Mouse (Mus musculus) lung, postnatal 10 days (tissue): ENCODE measurements around the gene Lexm.
A peak's percentile ranks its signal among the peaks of the same experiment; 100 is the strongest.

Source experiments
- DNase-seq: peaks from one replicate; pipeline ENCODE4 v3.0.0; 2021

Lexm gene

DNA sequence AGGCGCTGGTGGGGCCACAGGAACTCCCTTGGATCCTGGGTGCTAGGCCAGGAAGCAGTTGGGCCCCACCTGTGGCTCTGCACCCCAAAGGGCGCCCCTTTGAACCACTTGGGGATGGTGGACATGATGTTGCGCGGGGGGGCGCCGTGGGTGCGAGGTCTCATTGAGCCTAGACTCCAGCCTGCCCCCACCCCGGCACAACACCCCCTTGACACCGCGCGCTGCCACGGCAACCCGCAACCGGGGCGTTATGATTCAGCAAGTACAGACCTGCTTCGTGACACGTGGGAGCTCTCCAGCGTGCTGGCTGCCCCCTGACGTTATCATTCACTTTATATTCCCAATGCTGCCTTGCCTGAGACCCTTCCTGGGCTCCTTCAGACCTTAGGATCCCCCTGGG, at the start of gene Lexm:
Gene Lexm, minus strand, starts transcription at position 186 of the 400 bp plus-strand sequence.
- DNase-seq: no peak

DNA sequence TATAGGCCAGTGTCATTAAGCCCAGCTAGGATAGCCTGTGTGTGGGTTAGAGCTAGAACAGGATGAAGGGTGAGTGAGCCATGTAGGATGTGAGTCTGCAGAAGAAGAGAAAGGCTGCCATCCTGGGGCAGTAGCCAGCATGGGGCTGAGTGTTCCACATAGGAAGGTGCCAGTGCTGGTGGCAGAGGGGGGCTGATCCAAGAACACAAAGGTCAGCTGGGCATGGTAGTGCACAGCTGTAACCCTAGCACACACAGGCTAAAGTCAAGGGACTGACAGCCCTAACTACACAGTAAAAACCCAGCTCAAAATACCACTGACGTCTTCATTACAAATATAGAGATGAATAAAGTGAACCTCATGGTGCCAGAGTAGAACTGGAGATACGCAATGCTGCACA, 49.5 kb upstream of the Lexm start:
- DNase-seq: no peak

DNA sequence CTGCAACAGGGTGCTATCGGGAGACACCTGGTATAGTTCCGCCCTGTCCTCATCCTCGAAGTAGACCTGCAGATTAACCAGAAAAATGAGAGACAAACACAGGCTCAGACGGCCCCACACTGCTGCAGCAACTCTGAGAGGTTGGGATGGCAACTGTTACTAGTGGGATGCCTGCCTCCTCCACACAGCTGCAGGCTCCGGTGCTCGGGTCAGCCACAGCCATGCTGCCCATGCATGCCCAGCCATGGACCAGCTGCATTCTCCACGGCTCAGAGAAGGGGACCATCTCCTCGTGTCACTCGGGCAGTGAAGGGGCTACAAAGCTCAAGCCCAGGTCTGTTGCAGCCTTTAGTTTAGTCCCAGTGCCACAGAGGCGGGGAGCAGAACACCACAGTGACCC, 48.6 kb upstream of the Lexm start:
- no peak for DNase-seq

DNA sequence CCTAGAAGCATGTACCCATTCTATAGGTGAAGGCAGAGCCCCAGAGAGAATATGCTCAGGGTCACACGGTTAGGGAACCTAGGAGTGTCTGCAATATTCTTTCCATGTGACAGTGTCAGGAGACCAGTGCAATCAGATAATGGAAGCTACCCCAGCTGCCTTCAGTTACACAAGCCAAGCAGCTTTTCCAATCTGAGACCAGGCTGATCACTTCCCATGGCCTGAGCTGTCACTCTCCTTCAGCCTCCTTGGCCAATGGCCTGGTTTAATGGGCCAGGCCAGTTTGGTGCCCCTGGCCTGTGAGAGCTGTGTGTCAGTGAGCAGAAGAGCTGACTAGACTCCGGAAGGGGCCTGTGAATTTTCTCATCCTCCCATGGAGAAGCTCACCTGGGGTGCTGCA, 48.2 kb upstream of the Lexm start:
- DNase-seq: no peak

DNA sequence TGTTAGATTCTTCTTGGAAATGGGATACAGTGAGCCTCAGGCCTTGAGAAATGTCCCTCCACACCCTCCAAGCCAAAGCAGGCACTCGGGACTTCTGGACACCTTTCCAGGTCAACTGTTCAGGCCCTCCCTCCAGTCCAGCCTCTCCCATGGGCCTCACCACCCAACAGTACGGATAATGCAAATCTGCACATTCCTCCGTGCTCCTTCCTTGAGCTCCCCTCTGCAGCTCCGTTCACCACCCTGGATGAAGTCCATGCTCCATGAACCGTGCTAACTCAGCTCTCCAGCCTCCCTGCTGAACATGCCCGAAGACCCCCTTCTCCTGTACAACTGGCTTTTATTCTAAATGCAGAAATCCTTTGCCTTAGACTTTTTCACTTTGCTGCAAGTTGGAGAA, 47.7 kb upstream of the Lexm start:
- DNase-seq: no peak

DNA sequence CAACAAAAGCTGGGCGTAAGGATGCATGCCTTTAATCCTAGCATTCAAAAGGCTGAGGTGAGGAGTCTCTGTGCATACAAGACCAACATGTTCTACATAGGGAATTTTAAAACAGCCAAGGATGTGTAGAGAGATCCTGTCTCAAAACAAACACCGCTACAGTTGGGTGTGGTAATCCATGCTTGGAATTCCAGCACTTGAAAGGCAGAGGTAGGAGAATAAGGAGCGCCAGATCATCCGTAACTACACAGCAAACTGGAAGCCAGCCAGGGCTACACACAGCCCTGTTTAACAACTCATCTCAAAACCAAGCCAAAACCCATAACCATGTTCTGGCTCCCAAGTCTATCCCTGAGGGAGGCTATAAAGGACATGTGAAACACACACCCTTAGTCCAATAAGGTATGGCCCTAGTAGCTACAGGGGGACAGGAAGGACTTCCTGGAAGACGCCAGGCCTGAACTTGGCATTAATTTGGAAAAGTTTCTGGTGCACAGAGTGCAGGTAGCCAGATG, 47.0 kb upstream of the Lexm start:
- DNase-seq: no peak

DNA sequence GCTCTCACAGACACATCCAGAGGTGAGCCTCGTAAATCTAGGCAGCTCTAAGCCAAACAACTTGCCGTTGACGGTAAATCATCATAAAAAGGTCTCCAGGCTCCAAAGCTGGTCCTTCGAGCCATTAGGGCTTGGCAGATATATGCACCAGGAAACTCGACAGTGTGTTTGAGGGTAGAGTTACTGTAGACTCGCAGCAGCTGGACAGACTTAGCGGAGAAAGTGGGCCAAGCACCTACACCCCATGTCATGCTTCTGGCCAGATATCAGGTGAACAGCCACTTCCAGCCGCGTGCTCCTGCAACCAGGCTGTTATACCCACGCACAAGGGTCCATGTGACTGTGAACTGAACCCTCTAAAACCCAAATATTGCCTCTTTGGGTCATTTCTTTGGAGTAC, 38.6 kb upstream of the Lexm start:
- DNase-seq: no peak

DNA sequence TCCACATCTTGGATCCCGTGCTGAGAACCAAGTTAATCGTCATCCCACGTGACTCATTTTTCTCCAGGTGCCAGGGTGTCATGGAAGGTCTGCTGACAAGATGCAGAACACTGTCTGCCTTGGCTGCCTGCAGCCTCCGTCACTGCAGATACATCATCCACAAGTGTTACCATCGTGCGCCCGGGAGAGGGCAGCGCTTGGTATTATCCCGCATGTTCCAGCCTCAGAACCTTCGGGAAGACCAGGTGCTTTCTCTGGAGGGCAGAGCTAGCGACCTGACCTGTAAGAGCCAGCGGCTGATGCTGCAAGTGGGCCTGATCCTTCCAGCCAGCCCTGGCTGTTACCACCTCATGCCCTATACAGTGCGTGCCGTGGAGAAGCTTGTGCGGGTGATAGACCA, 36.0 kb upstream of the Lexm start:
- DNase-seq: no peak

DNA sequence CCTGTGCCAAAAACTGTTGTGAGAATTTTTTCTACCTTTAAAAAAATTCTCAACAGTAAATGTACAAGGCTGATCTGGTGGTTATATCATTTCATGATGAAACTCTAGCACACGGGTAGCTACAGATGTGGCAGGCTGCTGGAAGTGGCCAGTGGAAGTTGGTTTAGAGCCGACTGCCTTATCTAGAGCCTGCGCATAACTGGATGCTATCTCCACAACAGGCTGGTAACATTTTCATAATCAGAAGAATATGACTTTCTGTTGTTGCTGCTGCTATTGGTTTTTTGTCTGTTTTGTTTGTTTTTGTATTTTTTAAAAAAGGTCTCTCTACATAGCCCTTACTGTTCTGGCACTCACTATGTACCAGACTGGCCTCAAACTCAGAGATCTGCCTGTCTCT, 35.5 kb upstream of the Lexm start:
- DNase-seq: no peak

DNA sequence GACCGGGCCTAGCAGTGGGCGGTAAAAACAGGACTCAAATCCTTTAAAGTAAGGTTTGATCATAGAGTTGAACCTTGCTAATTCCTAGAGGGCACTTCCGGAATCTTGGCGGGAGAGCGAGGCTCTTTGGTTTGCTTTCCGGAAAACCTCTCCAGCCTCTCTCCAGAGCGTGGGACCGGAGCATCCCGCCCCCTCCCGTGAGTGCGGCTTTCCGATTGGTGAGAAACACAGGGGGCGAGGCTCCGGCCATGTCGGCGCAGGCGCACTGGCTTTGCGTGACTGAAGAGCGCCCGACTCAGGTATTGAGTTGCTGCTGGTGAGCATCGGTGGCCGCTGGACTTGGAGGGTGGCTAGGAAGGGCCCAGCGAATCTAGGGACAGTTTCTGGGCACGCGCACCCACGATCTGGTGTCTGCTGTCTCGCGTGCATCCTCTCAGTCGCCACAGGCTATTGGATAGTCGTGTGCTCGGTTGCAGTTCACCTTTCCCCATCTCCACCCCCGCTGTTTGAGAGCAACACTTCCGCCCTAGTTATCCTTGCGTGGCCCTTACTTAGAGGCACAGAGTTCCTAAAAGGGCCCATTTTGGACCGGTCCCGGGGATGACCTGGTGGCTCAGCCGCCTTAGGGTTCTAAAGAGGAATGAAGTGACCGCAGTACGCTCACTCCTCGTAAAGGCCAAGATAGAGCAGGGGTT, 33.9 kb upstream of the Lexm start, which contains the start of gene Pars2:
Gene Pars2, plus strand, starts transcription at position 237 of the 695 bp plus-strand sequence.
- DNase-seq: peak; percentile 98

DNA sequence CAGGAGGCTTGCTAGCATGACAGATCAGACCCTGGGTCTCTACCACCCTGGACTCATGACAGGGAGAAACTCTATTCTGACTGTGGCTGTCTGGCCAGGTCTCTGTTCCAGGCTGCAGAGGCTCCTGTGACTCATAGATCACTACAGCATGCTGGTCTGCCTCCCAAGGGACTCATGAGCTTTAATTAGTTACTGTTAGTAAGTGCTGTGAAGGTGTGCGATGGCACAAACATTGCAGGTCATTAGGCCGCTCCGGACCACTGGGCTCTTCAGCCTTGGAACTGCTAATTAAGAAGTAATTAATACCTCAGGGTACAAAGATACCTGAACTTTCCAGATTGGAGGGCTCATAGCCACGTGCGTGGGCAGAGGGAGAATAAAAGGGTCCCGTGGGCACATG, 30.1 kb upstream of the Lexm start:
- DNase-seq: no peak

DNA sequence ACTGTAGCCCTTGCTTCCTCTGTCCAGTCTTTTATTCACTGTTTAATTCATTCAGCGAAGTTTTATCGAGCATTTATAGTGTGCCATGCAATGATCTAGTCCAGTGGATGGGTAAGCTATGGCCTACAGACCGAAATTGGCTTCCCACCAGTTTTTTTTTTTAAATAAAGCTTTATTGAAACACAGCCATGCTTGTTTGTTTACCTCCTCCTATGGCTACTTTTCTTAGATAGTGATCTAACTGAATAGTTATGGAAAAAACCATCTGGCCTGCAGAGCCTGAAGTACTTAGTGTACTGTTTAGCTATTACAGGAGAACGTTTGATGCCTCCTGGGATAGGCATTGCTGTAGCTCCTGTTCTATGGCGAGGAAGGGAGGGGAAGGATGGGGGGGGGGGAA, 28.8 kb upstream of the Lexm start:
- no peak for DNase-seq

DNA sequence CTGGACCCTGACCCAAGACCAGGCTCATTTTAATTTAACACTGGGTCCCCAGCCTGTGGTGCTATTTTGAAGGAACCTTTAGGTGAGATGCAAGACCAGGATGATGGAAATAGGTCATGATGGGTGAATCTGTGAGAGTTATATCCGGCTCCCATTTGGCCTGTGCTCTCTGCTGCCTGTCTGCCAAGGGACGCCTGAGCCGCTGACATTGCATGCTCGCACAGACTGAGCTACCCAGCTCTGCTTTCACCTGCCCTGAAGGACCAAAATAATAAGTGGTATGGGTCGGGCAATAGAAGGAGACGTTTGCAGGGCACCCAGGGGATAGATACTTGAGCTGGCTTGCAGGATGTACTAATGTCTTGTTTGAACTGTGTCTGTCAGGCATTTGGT, 27.2 kb upstream of the Lexm start:
- no peak for DNase-seq

DNA sequence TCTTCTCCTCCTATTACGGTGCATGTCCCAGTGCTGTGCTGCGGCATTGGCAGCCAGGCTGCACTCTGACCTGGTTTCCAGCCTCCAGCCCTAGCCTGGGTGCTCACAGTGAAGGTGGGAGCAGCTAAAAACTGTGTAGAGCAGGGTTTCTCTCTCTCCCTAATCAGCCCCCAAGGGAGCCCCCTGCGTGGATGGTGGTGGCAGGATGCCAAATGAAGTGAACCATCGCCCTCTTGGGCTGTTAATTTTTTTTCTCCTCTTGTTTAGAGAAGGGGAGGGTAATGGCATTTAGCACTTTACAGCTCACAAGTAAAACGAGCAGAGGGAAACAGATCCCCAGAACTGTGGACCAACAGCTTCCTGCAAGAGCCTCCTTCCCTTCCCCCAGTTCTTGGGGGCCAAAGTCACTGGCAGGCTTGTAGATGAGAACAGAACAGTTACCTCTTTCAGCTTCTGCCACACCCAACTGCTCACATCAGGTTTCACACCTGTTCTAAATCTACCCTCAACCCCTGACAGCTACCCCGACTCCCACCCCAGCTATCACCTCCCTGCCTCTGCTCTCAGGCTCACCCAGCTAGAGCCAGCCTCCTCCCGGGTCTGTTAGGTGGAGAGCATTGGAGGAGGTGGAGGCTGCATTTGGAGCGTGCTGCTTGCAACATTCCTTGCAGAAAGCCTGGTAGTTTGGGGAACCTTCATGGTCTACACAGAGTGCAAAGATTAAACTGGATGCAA, 26.6 kb upstream of the Lexm start:
- DNase-seq: peak; percentile 35

DNA sequence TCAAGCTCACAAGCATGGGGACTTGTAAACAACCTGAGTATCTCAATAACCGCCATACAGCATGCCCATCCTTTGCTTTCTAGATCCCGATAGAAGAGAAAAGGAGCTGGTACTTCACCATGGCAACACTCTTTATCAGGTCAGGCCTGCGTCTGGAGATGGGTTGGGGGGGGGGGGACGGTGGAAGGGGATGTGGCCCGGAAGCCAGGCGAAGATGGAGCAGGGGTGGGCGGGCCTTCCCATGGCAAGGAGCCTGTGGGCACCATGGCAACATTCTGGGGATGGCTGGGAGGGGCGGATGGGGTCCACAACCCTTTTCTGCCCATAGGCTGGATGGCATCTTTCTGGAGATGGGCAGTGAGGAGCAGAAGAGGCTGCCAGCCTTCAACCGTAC, 17.0 kb upstream of the Lexm start:
- no peak for DNase-seq

DNA sequence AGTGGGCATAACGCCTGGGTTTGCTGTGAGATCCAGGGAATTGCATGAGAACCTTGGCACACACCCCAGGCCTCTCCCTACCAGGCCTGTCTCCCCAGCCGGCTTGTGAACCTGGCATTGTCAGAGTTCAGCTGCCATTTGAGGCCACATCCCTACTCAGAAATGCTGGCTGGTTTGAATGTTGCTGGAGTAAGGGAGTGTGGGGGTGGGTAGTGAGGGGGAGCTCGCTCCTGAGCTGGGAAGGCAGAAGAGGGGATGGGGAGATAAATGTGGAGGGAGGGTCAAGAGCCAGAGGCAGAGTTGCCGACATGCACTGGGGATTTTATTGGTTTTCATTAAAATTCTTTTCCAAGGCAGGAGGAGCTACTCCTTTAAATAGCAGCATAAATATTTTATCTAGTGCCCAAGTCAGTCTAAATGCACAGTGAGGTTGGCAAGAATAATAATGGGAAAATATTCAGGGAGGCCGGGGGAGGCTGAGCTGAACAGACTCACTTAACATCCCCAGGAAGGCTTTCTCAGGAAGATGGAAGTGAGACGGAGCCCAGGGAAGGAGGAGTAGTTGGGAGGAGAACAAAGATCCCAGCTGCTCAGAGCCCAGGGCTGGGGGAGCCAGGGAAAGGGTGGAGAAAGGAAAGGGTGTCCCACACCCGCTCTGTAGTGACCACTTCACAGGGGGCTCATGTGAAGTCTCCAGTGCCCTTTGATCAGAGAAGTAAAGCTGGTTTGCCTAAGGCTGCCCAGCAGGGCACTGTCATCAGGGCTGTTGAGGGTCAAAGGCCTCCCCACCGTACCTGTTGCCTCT, 16.4 kb upstream of the Lexm start:
- peak; percentile 18 for DNase-seq

DNA sequence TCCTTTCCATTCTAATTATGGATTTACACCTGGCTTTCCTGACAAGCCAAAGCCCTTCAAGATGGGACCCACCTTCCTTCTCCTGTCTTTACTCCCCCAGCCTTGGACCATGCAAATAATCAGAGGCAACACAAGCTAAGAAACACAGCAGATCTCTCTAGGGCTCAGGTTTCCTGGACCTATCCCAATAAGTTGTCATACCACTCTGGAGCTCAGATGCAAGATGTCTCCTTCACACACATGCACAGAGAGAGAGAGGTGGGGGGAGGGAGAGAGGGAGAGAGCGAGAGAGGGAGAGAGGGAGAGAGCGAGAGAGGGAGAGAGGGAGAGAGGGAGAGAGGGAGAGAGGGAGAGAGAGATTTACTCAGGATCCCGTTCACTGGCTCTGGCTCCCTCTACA, 15.3 kb upstream of the Lexm start:
- peak; percentile 31 for DNase-seq

DNA sequence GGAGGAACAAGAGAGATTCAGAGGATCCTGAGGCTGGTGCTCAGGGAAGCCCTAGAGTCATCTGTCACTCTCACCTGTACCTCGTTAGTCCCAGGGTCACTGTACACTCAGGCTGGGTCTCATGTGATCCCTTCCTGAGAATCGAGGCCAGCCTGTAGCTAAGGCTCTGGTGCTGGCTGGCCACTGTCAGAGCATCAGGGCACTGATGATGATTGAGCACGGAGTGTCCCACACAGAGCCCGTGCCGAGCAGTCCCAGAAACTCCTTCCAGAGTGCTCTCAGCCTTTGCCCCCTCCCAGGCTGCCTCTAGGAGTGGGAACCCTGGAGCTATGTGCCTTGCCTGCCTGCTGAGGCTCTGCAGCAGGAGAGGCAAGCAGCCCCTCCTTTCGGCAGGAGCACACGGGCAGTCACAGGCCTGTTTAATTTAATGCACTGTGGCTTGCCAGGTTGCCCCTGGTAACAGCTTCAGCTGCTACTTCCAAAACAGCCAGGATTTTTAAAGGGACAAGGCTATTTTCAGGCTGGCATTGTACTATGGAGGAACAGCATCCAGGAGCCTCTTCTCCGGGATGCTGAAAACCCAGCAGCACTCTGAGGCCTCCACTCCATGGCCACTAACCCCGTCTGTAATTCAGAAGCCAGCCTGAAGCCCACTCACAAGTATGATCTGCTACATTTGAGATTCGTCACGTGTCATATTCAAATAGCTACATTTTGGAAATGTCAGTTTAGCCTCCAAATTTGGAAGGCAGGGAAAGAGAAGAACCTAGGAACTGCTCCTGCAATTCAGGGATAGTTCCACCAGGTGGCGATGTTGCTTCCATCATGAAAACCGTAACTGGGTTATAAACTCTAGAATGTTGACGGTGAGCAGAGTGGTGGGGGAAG, 13.5 kb upstream of the Lexm start:
- peak; percentile 75 for DNase-seq

DNA sequence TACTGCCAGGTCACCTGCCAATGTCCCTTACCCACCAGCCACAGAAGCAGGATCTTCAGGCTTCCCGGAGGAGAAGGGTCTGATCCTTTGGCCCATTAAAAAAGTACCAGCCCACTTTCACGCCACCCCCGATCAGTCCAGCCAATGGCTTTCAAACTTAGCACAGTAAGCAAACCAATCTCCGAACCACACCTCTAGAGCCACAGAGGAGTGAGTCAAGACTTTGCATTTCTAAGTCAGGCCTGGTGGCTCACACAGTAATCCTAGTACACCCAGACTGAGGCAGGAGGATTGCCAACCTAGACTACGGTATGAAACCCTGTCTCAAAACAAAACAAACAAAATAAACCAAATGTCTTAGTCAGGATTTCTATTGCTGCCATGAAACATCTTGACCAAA, 12.3 kb upstream of the Lexm start:
- no peak for DNase-seq

DNA sequence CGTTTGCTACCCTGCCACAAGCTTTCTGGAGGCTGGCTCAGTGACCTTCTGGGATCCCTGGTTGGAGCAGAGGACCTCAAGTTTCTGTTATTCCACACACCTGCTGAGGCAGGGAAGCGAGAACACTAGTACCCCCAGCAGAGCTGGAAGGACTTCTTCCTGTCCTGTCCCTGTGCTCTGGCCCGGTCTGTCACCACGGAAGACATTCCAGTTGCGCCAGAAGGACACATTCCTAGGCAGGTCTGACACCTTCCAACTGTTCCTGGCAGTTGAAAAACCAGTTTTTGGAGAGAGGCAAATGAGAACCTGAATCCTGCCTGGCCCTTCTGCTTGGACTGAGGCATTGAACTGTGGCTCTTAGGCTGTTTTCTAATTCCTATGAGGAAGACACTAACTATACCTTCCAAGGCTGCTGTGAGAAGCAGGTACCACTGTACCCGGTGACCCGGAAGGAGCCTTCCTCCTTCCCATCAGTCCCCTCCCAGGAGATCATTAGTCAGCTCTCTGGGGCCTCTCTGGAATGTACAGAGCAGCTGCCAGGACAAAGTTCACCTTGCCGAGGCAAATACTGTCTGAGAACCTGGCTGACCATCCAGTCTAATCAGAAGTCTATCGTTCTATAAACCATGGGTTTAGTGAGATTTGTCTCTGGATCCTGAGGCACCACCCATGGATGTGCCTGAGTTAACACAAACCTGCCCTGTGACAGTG, 11.8 kb upstream of the Lexm start:
- DNase-seq: no peak

DNA sequence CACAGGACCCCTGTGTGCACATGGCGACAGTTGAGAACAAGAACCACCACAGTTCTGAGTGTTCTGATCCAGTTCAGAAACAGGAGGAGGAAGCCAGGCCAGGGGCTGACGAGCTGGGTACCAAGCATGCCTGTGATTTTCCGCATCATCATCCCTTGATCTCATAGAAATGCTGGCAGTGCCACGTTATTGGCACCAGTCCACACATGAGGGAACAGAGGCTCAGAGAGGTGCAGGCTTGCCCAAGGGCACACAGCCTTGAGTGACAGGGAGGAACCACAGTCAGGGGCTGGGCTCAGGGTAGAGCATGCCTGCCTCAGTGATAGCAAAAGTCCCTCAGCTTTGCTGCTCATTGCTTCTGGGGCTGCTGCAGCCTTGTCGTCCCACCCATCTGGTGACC, 10.8 kb upstream of the Lexm start:
- no peak for DNase-seq

DNA sequence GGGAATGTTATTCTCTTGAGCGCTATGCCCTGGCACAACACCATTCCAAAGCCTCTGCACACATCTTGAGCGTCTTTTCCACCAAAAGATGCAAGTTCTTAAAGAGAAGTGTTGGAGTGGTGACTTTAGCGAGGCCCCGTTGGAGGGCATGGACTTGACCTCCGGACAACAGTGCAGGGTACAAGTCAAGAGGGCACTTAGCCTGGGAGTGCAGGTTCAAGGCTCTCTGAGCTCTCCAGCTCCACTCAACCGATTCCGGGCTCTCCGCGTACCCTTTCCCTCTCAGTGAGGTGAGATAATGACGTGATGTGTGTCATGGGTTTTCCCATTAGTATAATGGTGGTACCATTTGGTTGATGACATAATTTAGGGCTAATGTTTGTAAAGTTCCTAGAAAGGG, 7.2 kb upstream of the Lexm start:
- DNase-seq: no peak
